Mouse (Mus musculus): ENCODE results near the gene Olfr771.
"Not testable (repeated sequence)": the region's sequence is repeated elsewhere in the genome, so short reads cannot be mapped to it uniquely, and the experiment has no call there.

Gene Olfr771

GRCm38 (mm10) chr10:129164651-129165050, at the start of gene Olfr771:
Olfr771 (minus strand) TSS chr10:129164751.
- DNase-seq (ENCODE audit: extremely low read depth, insufficient read length, low spot score) = no peak

- not testable (repeated sequence) for DNase-seq (ENCODE audit: extremely low read depth, insufficient read length, low spot score)
Measured at GRCm38 (mm10) chr10:129187319-129187718, 22.8 kb upstream of the Olfr771 start, which contains the start of gene Olfr773. Olfr773 (minus strand) TSS chr10:129187419.

GRCm38 (mm10) chr10:129177821-129178220, 13.3 kb upstream of the Olfr771 start, which contains the start of gene Olfr772:
Olfr772 (minus strand) TSS chr10:129177921.
- DNase-seq (ENCODE audit: extremely low read depth, insufficient read length, low spot score) = not testable (repeated sequence)

- no peak for DNase-seq (ENCODE audit: extremely low read depth, insufficient read length, low spot score)
Measured at GRCm38 (mm10) chr10:129138898-129139297, 25.7 kb downstream of the Olfr771 start, which contains the start of gene Olfr770. Olfr770 (minus strand) TSS chr10:129138998.

- no peak for DNase-seq (ENCODE audit: extremely low read depth, insufficient read length, low spot score)
Measured at GRCm38 (mm10) chr10:129117761-129118160, 46.8 kb downstream of the Olfr771 start, which contains the start of gene Olfr769. Olfr769 (minus strand) TSS chr10:129117861.

GRCm38 (mm10) chr10:129115146-129115545, 49.4 kb downstream of the Olfr771 start:
- no peak for DNase-seq (ENCODE audit: extremely low read depth, insufficient read length, low spot score)

All from 3134 (cell line).